Comparison of ENCODE assay signal across 7 mouse cellular contexts in the genomic region with DNA sequence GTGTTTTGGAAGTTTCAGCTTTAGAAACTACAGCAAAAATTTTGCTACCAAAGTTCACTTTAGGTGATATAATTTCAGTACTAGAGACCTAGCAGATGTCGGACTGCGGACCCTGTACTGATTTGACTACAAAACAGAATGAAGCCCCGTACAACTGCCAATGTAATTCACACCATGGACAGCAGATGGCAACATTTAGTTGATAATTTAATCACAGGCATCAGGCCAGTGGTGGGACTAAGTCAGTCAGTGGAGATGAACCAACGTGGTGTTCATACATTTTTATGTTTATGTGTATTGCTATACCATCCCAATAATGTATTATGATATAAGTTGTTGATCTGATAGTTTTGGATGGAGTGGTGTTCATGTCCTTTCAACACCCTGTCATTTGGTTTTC. TPM values are rescaled to one million over a fixed set of nuclear protein-coding genes. Genes with fewer than 3 reads are reported as not detected.
A peak's percentile ranks its signal among the peaks of the same experiment; 100 is the strongest.
DNase-seq lines count a peak whose midpoint lies in the region.

No protein-coding gene starts in this region.

- intact Hi-C loops in heart, postnatal 10 days (cut with DNase I) = loop anchor here (1.0 to 10.0 kb wide), 3 partner anchors 76 to 494 kb away; a partner anchor contains a TSS

- peak; percentile 81 for DNase-seq in A20 (ENCODE audit: low read depth, low spot score)
- DNase-seq in CD4-positive helper T cell, adult 2 months (ENCODE audit: low read depth, low spot score) = peak; percentile 59
- peak; percentile 51 to 73 for DNase-seq in cerebellum, postnatal 25 days
- peak; percentile 76 to 85 for DNase-seq in heart, postnatal 10 days
- peak; percentile 68 to 73 for DNase-seq in kidney, postnatal 4 days
- DNase-seq in lung, postnatal 14 days = peak; percentile 77
- peak; percentile 81 for DNase-seq in retina, postnatal 1 day

RNA-seq across cellular contexts. Expression of a gene that starts 26.4 kb away (rescaled TPM):
- total RNA-seq in heart, postnatal 10 days (2021) = 10 to 100 TPM; 49.4 to 57.7 TPM

RNA-seq across cellular contexts. Expression of a gene that starts 48.8 kb away (rescaled TPM):
- total RNA-seq in heart, postnatal 10 days (2021) = 100 to 1,000 TPM; 112 to 114 TPM

Comparison
In these comparisons a context has a peak if more than half of its experiments do, and no peak if none do; other contexts are left out.
1. Peak in every context shown above with its lines: DNase-seq.